Mouse (Mus musculus): ENCODE results near the gene Olfr159. TPM values are rescaled to one million over a fixed set of nuclear protein-coding genes. Genes with fewer than 3 reads are reported as not detected.

Olfr159 gene
- polyA plus RNA-seq, 1 experiment = not detected

DNA sequence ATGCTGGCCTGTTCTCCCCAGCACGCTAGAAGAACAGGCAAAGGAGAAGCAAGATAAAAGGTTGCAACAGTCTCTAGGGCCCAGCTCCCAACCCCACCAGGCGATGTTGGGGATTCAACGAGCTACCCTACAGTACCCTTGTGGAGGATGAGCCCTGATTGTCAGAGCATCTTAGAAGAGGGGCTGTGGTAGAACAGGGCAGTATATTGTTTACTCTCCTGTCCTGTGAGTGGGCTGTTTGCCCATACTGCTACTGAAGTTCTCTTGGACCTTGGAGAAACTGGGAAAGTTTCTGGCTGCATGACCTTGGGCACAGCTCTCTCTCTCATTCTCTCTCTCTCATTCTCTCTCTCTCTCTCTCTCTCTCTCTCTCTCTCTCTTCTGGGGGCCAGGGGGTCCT is 41.7 kb downstream of the Olfr159 start:
- TF ChIP-seq POLR2A (IDR thresholded peaks at IDR 0.05; ENCODE audit: borderline replicate concordance, insufficient read depth, low read length) = no peak
- WGBS = 78% methylated on average over 3 of the region's 3 CpGs
- Histone ChIP-seq H3K4me3 (replicated peaks; ENCODE audit: insufficient read depth, low read depth, low read length) (no peak overlapping the region), H3K4me1 (ENCODE audit: control insufficient read depth, insufficient read depth, low read length) (no peaks in the 10 kb centered on the region), H3K27me3 (ENCODE audit: control insufficient read depth, insufficient read depth, low read length) (no peaks in the 10 kb centered on the region), H3K27ac (ENCODE audit: insufficient read depth, low read length) (no peak overlapping the region; the same call in 1 of the 2 replicates)
- DNase-seq = no peak

DNA sequence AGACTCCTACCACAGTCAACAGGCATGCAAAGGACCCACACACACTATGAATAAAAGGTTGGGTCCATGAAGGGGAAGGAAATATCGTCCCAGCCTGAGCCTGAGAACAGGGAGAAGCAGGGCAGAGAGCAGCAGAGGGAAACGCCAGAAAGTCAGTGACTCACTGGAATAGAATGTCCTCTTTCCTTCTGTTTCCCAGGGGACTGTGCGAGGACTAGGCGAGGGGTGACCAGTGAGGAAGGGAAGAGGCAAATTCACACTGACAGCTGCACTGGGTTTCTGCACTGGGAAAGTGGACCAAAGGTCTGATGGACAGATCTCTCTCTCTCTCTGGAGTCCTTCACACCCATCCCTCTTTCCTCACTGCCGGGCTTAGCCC is 42.2 kb downstream of the Olfr159 start:
- TF ChIP-seq POLR2A (IDR thresholded peaks at IDR 0.05; ENCODE audit: borderline replicate concordance, insufficient read depth, low read length) = no peak
- TF ChIP-seq CTCF (IDR thresholded peaks at IDR 0.05; ENCODE audit: borderline replicate concordance, insufficient read depth, low read depth, low read length) = no peak
- Histone ChIP-seq H3K27ac (ENCODE audit: insufficient read depth, low read length) (no peak overlapping the region), H3K27me3 (ENCODE audit: control insufficient read depth, insufficient read depth, low read length) (no peaks in the 10 kb centered on the region), H3K4me3 (replicated peaks; ENCODE audit: insufficient read depth, low read depth, low read length) (no peak overlapping the region), H3K4me1 (ENCODE audit: control insufficient read depth, insufficient read depth, low read length) (no peaks in the 10 kb centered on the region)
- no peak for DNase-seq
- 57% methylated on average over 5 of the region's 5 CpGs for WGBS

DNA sequence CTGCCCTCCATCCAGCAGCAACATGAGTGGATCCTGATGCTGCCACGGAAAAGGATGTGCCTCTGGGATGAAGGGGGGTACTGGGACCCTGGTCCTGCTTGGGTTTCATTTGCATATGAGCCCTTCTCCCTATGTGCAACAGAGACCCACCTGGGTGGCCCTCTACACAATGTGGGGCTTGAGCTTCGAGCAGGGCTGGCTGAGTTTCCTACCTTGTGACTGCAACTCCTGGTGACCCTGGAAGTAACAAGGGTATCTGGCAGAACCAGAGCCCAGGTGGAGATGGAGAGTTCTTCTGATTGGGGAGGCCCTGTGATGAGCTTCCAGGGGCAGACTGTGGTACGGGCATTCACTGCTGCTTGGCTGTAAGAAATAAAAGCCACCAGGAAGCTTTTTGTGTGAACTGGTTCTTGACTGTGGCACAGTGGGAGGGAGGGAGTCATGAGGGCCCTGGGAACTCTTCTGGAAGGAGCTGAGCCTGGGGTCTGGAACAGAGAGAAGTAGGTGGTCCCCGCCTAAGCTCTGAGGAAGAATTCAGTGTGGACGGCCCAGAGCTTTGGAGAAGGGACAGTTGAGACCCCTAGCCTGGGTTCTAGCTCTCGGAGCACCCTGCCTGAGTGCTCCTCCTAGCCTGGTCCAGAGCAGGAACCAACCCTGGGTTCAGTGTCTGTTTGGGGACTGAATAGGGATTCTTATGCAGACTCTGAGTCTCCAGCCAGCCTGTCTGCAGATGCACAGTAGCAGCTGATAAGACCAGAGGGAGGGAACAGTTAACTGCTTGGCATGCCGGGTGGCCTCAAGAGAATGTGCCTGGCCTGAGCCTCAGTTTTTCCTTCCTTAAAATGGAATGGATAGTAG is 42.9 kb downstream of the Olfr159 start:
- DNase-seq = no peak
- Histone ChIP-seq H3K27ac (ENCODE audit: insufficient read depth, low read length) (no peak overlapping the region), H3K27me3 (ENCODE audit: control insufficient read depth, insufficient read depth, low read length) (no peaks in the 10 kb centered on the region), H3K4me3 (replicated peaks; ENCODE audit: insufficient read depth, low read depth, low read length) (no peak overlapping the region), H3K4me1 (ENCODE audit: control insufficient read depth, insufficient read depth, low read length) (no peaks in the 10 kb centered on the region)
- TF ChIP-seq CTCF (IDR thresholded peaks at IDR 0.05; ENCODE audit: borderline replicate concordance, insufficient read depth, low read depth, low read length) (no peak), POLR2A (IDR thresholded peaks at IDR 0.05; ENCODE audit: borderline replicate concordance, insufficient read depth, low read length) (no peak)
- 71% methylated on average over 7 of the region's 7 CpGs for WGBS

DNA sequence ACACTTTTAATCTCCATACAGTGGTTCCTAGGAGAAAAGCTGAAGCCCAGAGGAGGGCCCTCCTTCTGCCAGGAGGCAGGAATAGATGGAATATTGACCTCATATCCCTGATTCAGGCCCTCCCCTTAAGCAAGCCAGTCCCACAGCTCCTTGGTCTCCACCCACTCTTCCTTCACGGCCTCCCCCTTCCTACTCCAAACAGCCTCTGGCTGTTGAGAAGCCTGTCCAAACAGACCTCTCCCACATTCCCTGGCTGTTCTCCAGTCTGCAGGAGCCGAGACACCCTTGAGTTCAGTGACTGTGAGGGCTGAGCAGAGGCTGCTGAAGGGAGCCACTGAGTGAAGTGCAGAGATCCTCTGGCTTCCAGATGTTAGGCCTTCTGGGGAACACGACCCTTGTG is 43.8 kb downstream of the Olfr159 start, which contains the start of gene Hrct1:
TSS of gene Hrct1 (plus strand) at position 194 of the 400 bp plus-strand sequence.
- H3K4me3 ChIP-seq (replicated peaks; ENCODE audit: insufficient read depth, low read depth, low read length) = no peak within 1 kb of the TSS
- H3K4me1 ChIP-seq (ENCODE audit: control insufficient read depth, insufficient read depth, low read length) = no peaks in the 10 kb centered on the region
- H3K27me3 ChIP-seq (ENCODE audit: control insufficient read depth, insufficient read depth, low read length) = no peaks in the 10 kb centered on the region
- TF ChIP-seq POLR2A (IDR thresholded peaks at IDR 0.05; ENCODE audit: borderline replicate concordance, insufficient read depth, low read length) (no peak), CTCF (IDR thresholded peaks at IDR 0.05; ENCODE audit: borderline replicate concordance, insufficient read depth, low read depth, low read length) (no peak)
- H3K27ac ChIP-seq (ENCODE audit: insufficient read depth, low read length) = no peak within 1 kb of the TSS
- no peak for DNase-seq
- 32% methylated on average over 3 of the region's 3 CpGs for WGBS

DNA sequence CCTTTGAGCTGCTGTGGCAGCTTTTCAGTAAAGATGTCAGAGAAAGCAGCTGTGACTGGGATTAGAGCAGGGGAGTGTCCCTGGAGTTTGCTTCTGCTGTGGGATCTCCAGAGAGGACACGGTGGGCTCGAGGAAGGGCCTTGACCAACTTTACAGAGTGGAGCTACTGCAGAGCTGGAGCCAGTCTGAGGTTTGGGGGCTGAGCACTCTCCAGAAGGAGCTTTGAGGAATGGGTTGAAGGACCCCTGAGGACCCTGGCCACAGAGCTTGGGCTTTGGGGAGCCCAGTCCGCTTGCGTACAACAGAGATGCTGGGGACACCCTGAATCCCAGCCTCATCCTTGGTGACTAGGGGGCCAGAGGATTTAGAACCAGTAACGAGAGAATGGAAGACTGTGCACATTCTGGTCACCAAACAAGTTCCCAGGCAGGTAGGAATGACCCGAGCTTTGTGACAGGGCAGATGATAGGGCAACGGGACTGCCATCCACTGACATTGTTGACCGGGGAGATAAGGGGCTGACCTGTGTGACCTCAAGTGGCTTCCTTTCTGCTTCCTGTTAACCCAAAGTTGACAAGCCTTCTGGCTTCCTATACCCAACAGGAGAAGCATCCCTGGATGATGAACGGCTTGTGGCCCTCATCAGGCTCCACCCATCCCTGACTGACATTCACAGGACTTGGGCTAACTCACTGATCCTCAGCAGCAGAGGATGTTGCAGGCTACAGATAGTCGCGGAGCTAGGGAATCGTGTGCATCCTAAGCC is 44.4 kb downstream of the Olfr159 start:
- DNase-seq = no peak
- no peaks in the 10 kb centered on the region for H3K27me3 ChIP-seq (ENCODE audit: control insufficient read depth, insufficient read depth, low read length)
- 75% methylated on average over 12 of the region's 12 CpGs for WGBS
- H3K4me1 ChIP-seq (ENCODE audit: control insufficient read depth, insufficient read depth, low read length) = no peaks in the 10 kb centered on the region
- no peak overlapping the region for H3K4me3 ChIP-seq (replicated peaks; ENCODE audit: insufficient read depth, low read depth, low read length)
- H3K27ac ChIP-seq (ENCODE audit: insufficient read depth, low read length) = no peak overlapping the region
- no peak for TF ChIP-seq POLR2A (IDR thresholded peaks at IDR 0.05; ENCODE audit: borderline replicate concordance, insufficient read depth, low read length)
- no peak for TF ChIP-seq CTCF (IDR thresholded peaks at IDR 0.05; ENCODE audit: borderline replicate concordance, insufficient read depth, low read depth, low read length)

DNA sequence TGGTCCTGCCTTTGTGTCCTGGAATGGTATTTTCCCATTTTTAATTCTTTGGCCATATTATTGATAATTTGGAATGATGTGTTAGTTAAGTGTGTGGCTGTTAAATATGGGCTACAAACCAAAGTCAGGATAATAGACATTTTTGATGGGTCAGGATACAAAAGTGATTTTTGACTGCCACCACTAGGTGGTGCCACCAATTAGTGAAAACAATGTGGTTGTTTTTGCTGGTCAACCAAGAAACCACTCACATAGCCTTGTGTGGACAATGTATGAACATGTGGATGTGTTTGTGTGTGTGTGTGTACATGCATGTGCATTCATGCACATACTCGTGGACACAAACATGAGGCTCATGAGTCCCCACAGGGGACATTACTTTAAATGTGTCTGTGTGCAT is 46.0 kb downstream of the Olfr159 start:
- 44% methylated on average over 1 of the region's 1 CpGs for WGBS
- Histone ChIP-seq H3K4me1 (ENCODE audit: control insufficient read depth, insufficient read depth, low read length) (peaks cover 5% of the 10 kb centered on the region; the same call in 1 of the 2 replicates), H3K27ac (ENCODE audit: insufficient read depth, low read length) (no peak overlapping the region), H3K4me3 (replicated peaks; ENCODE audit: insufficient read depth, low read depth, low read length) (no peak overlapping the region), H3K27me3 (ENCODE audit: control insufficient read depth, insufficient read depth, low read length) (no peaks in the 10 kb centered on the region)
- DNase-seq = peak in 1 of 2 experiments; percentile 20
- TF ChIP-seq CTCF (IDR thresholded peaks at IDR 0.05; ENCODE audit: borderline replicate concordance, insufficient read depth, low read depth, low read length) = peak; percentile 29; the same call in 1 of the 2 replicates
- no peak for TF ChIP-seq POLR2A (IDR thresholded peaks at IDR 0.05; ENCODE audit: borderline replicate concordance, insufficient read depth, low read length)

DNA sequence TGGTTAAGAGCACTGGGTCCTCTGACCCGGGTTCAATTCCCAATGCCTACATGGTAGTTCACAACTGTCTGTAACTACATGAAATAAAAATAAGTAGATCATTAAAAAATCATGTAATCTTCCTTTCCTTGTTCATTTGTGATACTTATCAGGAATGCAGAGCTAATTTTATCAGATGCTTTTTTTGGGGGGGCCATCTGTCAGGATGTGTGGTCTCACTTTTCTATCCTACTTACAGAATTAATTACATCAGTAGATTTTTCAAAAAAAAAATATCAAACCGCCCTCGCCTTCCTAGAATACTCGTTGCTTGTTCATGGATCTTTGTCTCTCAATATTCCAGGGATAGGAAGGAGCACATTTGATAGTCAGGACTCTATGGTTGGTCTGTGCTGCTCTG is 48.6 kb downstream of the Olfr159 start:
- WGBS = 83% methylated on average over 4 of the region's 4 CpGs
- Histone ChIP-seq H3K4me1 (ENCODE audit: control insufficient read depth, insufficient read depth, low read length) (peaks cover 5% of the 10 kb centered on the region; the same call in 1 of the 2 replicates), H3K27me3 (ENCODE audit: control insufficient read depth, insufficient read depth, low read length) (no peaks in the 10 kb centered on the region), H3K4me3 (replicated peaks; ENCODE audit: insufficient read depth, low read depth, low read length) (no peak overlapping the region), H3K27ac (ENCODE audit: insufficient read depth, low read length) (no peak overlapping the region)
- TF ChIP-seq POLR2A (IDR thresholded peaks at IDR 0.05; ENCODE audit: borderline replicate concordance, insufficient read depth, low read length) (no peak), CTCF (IDR thresholded peaks at IDR 0.05; ENCODE audit: borderline replicate concordance, insufficient read depth, low read depth, low read length) (no peak)
- no peak for DNase-seq

Measured in cerebellum, adult 2 months (tissue).